ENCODE assay signal across 16 mouse cellular contexts in the genomic region with DNA sequence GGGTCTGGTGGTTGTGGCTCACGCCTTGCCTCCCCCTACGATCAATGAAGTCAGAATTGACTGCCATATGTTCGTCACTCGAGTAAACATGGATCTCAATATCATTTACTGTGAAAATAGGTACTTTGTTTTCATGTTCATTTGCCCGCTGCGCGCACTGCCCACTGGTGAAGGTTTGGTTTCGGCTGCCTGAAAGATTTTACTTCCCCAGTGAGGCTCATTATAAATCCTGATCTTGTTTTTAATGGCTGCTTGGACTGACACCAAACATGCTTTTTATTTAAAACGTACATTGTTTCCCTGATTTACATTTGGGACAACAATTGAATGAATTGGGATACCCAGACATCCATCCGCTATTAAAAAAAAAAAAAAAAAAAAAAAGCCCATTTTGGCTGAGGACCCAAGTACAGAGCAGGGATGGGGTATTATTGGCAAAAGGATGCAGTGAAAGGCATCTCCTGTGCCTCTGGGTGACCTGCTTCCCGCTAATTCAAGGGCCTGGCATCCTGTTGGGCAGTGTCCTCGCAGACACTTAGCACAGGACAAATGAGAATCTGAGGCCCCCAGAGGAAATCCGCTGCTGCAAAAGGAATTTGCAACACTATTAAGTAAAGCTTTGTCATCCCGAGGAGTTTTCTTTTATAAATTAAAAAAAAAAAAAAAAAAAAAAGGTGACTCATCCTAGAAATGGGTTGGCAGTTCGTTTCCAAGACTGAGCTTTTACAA.
DNase-seq lines count a peak whose midpoint lies in the region; ATAC-seq and TF ChIP-seq lines count a peak whose summit lies in the region.
"Had no signal": no experiment of that assay in that cellular context is flagged by ENCODE, and none has a peak within 500 bp of the region (broad histone marks: within the 10 kb centered on the region; RNA-seq: fewer than 3 reads in every experiment).

No protein-coding gene starts in this region.

- H3K4me1 ChIP-seq in neural tube, embryonic 13.5 days (replicated peaks) = peaks cover 30% of the 10 kb centered on the region
- peaks cover 11% of the 10 kb centered on the region for H3K4me1 ChIP-seq in neural tube, embryonic 15.5 days
- H3K4me1 ChIP-seq in intestine, embryonic 16.5 days (ENCODE audit: control insufficient read depth, insufficient read depth, low read length) = no peaks in the 10 kb centered on the region
- H3K4me1 ChIP-seq: heart, embryonic 13.5 days had no signal

- H3K4me2 ChIP-seq in neural tube, embryonic 13.5 days = no peak overlapping the region
- no peak overlapping the region for H3K4me2 ChIP-seq in neural tube, embryonic 15.5 days
- no peak overlapping the region for H3K4me2 ChIP-seq in intestine, embryonic 16.5 days (ENCODE audit: low read depth, low read length)
- H3K4me2 ChIP-seq: forebrain, embryonic 13.5 days; heart, embryonic 13.5 days; lung, embryonic 14.5 days; neural tube, embryonic 12.5 days had no signal

- H3K4me3 ChIP-seq in neural tube, embryonic 13.5 days = no peak overlapping the region
- H3K4me3 ChIP-seq in neural tube, embryonic 15.5 days (replicated peaks) = no peak overlapping the region
- no peak overlapping the region for H3K4me3 ChIP-seq in intestine, embryonic 16.5 days (ENCODE audit: low read length)
- H3K4me3 ChIP-seq: forebrain, embryonic 13.5 days; heart, embryonic 13.5 days; neural tube, embryonic 12.5 days had no signal

- DNase-seq in kidney, adult 11 months = peak; percentile 55
- DNase-seq in kidney, adult 18-20 months = no peak
- DNase-seq in brain, embryonic 14.5 days (ENCODE audit: low read depth) = peak; percentile 64
- DNase-seq in gastrocnemius, postnatal 36 days = no peak
- DNase-seq: cerebellum, adult 11 months; cerebellum, postnatal 25 days; heart, postnatal 4 days; left cerebral cortex, postnatal 4 days; lung, embryonic 14.5 days; right cerebral cortex, postnatal 25 days had no signal

- H3K9me3 ChIP-seq in neural tube, embryonic 13.5 days = no peaks in the 10 kb centered on the region
- H3K9me3 ChIP-seq in neural tube, embryonic 15.5 days (replicated peaks) = no peaks in the 10 kb centered on the region
- H3K9me3 ChIP-seq in intestine, embryonic 16.5 days (ENCODE audit: control insufficient read depth, low read length) = no peaks in the 10 kb centered on the region
- H3K9me3 ChIP-seq: forebrain, embryonic 13.5 days; heart, embryonic 13.5 days; neural tube, embryonic 12.5 days had no signal

- TF ChIP-seq POLR2A in brain, embryonic 14.5 days (IDR thresholded peaks at IDR 0.05; ENCODE audit: borderline replicate concordance, extremely low read depth, insufficient read depth, insufficient read length, poor library complexity, severe bottlenecking) = no peak

- H3K9ac ChIP-seq in neural tube, embryonic 13.5 days = no peak overlapping the region
- no peak overlapping the region for H3K9ac ChIP-seq in neural tube, embryonic 15.5 days (replicated peaks)
- H3K9ac ChIP-seq in intestine, embryonic 16.5 days (ENCODE audit: low read depth, low read length) = no peak overlapping the region
- H3K9ac ChIP-seq: forebrain, embryonic 13.5 days; heart, embryonic 13.5 days; lung, embryonic 14.5 days; neural tube, embryonic 12.5 days had no signal

- intact Hi-C loops in gastrocnemius, postnatal 36 days (cut with DNase I) = no loop called here

- TF ChIP-seq CTCF in brain, embryonic 14.5 days (IDR thresholded peaks at IDR 0.05; ENCODE audit: borderline replicate concordance, extremely low read depth, insufficient read depth, insufficient read length) = no peak

- no peaks in the 10 kb centered on the region for H3K36me3 ChIP-seq in neural tube, embryonic 13.5 days
- no peaks in the 10 kb centered on the region for H3K36me3 ChIP-seq in neural tube, embryonic 15.5 days
- no peaks in the 10 kb centered on the region for H3K36me3 ChIP-seq in intestine, embryonic 16.5 days (ENCODE audit: control insufficient read depth, insufficient read depth, low read length)
- H3K36me3 ChIP-seq: heart, embryonic 13.5 days; neural tube, embryonic 12.5 days had no signal

- 33% methylated on average over 15 of the region's 15 CpGs for WGBS in neural tube, embryonic 13.5 days
- 36% methylated on average over 15 of the region's 15 CpGs for WGBS in neural tube, embryonic 15.5 days
- WGBS in intestine, embryonic 16.5 days = 77% methylated on average over 15 of the region's 15 CpGs

- H3K27me3 ChIP-seq in neural tube, embryonic 13.5 days = no peaks in the 10 kb centered on the region
- no peaks in the 10 kb centered on the region for H3K27me3 ChIP-seq in neural tube, embryonic 15.5 days (replicated peaks)
- H3K27me3 ChIP-seq in intestine, embryonic 16.5 days (replicated peaks; ENCODE audit: control insufficient read depth, insufficient read depth, low read length) = no peaks in the 10 kb centered on the region
- H3K27me3 ChIP-seq: forebrain, embryonic 13.5 days; heart, embryonic 13.5 days; neural tube, embryonic 12.5 days had no signal

- ATAC-seq in neural tube, embryonic 13.5 days (ENCODE audit: low read depth) = 0 out of 2 replicates have a peak, but pooled peaks have one; percentile 5
- ATAC-seq in neural tube, embryonic 15.5 days (ENCODE audit: low FRiP score) = no peak
- ATAC-seq in intestine, embryonic 16.5 days = no peak
- ATAC-seq: forebrain, embryonic 13.5 days had no signal

- 0 out of 2 replicates have a peak overlapping the region, but pooled peaks have one; percentile 2 for H3K27ac ChIP-seq in neural tube, embryonic 13.5 days (replicated peaks)
- no peak overlapping the region for H3K27ac ChIP-seq in neural tube, embryonic 15.5 days (replicated peaks)
- no peak overlapping the region for H3K27ac ChIP-seq in intestine, embryonic 16.5 days (ENCODE audit: low read length)
- H3K27ac ChIP-seq: forebrain, embryonic 13.5 days; heart, embryonic 13.5 days; neural tube, embryonic 12.5 days had no signal

Comparison
In these comparisons a context has a peak if more than half of its experiments do, and no peak if none do; other contexts are left out.
1. DNase-seq: peak in kidney, adult 11 months (single experiment) and brain, embryonic 14.5 days (single experiment); none in kidney, adult 18-20 months (single experiment) and gastrocnemius, postnatal 36 days (0 of 2).